Mouse (Mus musculus) midbrain, postnatal 0 days (tissue): ENCODE data around the gene 1110008L16Rik. TPM values are rescaled to one million over a fixed set of nuclear protein-coding genes. Genes with fewer than 3 reads are reported as not detected.
"Not testable (repeated sequence)": the region's sequence is repeated elsewhere in the genome, so short reads cannot be mapped to it uniquely, and the experiment has no call there.

ENCODE experiments used
- ATAC-seq: fragments of 200-750 bp; cut with Nextera tagmentation; 2 replicates; pipeline ENCODE4 v1.8.0; 2017; ENCODE audit warnings: moderate number of reproducible peaks, mild to moderate bottlenecking, moderate TSS enrichment, moderate library complexity; ENCODE audit not compliant: low FRiP score
- DNase-seq: peaks from one replicate; pipeline ENCODE4 v3.0.0-alpha.2; 2015; ENCODE audit warnings: low spot score
- H3K27ac ChIP-seq: fragments of 300-500 bp; sonication (generic); 2 replicates; pipeline ENCODE4 v1.5.1; 2014; ENCODE audit warnings: low read depth, mild to moderate bottlenecking, low read length, mixed read lengths
- H3K27me3 ChIP-seq: fragments of 300-500 bp; sonication (generic); 2 replicates; pipeline ENCODE4 v1.6.1; 2014; ENCODE audit warnings: low read length, control low read depth, mixed read lengths; ENCODE audit not compliant: insufficient read depth
- H3K36me3 ChIP-seq: fragments of 300-500 bp; sonication (generic); 2 replicates; pipeline ENCODE4 v1.6.1; 2014; ENCODE audit warnings: low read length, control low read depth, mixed read lengths; ENCODE audit not compliant: insufficient read depth
- H3K4me1 ChIP-seq: fragments of 300-500 bp; sonication (generic); 2 replicates; pipeline ENCODE4 v1.6.1; 2014; ENCODE audit warnings: mild to moderate bottlenecking, control low read depth, antibody characterized with exemption, low read length, mixed read lengths; ENCODE audit not compliant: insufficient read depth
- H3K4me2 ChIP-seq: fragments of 300-500 bp; sonication (generic); 2 replicates; pipeline ENCODE4 v1.6.1; 2014; ENCODE audit warnings: low read depth, mild to moderate bottlenecking, low read length, mixed read lengths; ENCODE audit not compliant: poor library complexity, severe bottlenecking
- H3K4me3 ChIP-seq: fragments of 300-500 bp; sonication (generic); 2 replicates; pipeline ENCODE4 v1.5.1; 2014; ENCODE audit warnings: low read depth, mild to moderate bottlenecking, low read length, moderate library complexity
- H3K9ac ChIP-seq: fragments of 300-500 bp; sonication (generic); replicated peaks from 2 replicates; pipeline ENCODE4 v1.6.1; 2014; ENCODE audit warnings: mild to moderate bottlenecking, low read length, moderate library complexity, mixed read lengths; ENCODE audit not compliant: poor library complexity, severe bottlenecking
- H3K9me3 ChIP-seq: fragments of 300-500 bp; sonication (generic); 2 replicates; pipeline ENCODE4 v1.6.1; 2016; ENCODE audit warnings: low read length, control low read depth
- CTCF ChIP-seq: IDR thresholded peaks from 2 replicates; pipeline ENCODE4 v1.5.1; 2016; ENCODE audit warnings: antibody characterized with exemption, mild to moderate bottlenecking
- WGBS: fragments of 180-500 bp; shearing (Covaris S2); extraction: QIAGEN DNeasy Blood & Tissue Kit; methylation state at CpG from one replicate; pipeline ENCODE4 v1.1.7; 2014; 5-methylcytosine and 5-hydroxymethylcytosine counted together
- polyA plus RNA-seq: library from polyadenylated mRNA; unstranded; fragments of >200 nt; fragmentation: Nextera tagmentation; extraction: Ambion mirVana; gene quantifications from 2 replicates; pipeline ENCODE4 v1.2.1, GENCODE M21; 2015
- total RNA-seq: library from RNA; depleted of rRNA; stranded (reverse); fragments of >200 nt; gene quantifications from 2 replicates; pipeline ENCODE4 v1.2.3, GENCODE M21; 2014

The 1110008L16Rik gene
- total and polyA plus RNA-seq, 2 experiments from 2014 or later: 6.5 to 8.9 TPM

DNA sequence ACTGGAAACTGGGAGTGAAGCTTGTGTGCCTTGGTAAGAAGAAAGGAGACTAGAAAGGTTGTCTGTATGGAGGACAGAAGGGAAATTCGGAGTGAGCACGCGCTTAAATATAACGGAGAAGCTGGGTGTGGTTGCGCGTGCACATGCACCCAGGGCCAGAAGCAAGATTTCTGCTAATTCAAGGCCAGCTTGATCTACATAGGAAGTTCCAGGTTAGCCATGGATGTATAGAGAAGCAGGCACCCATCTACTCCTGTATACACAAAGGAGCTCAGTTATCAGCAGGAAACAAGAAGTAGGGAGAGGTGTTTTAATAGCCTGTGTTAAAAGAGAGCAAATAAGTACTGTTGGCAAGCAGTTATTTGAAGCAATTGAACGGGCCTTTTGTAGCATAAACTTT, 26.3 kb downstream of the 1110008L16Rik start:
- Histone ChIP-seq H3K4me2 (no peak overlapping the region), H3K27me3 (no peaks in the 10 kb centered on the region), H3K36me3 (no peaks in the 10 kb centered on the region), H3K4me1 (no peaks in the 10 kb centered on the region), H3K9me3 (no peaks in the 10 kb centered on the region), H3K27ac (no peak overlapping the region), H3K9ac (no peak overlapping the region), H3K4me3 (no peak overlapping the region)
- no peak for DNase-seq
- WGBS: 91% methylated on average over 7 of the region's 7 CpGs
- TF ChIP-seq CTCF: no peak
- no peak for ATAC-seq

DNA sequence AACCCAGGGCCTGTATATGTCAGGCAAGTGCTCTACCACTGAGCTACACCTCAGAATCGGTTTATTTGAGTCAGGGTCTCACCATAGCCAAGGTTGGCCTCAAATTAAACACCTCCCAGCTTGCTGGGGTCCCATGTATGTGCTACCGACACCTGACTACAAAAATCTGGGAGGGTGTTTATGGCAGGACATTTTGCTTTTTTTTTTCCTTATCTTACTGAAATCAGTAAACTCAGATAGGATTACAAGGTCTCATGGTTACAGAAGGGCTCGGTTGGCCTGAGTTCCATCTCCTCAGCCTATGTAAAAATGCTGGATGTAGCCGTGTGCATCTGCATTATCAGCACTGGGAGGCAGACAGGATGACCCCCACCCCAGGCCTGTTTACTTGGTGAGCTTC, 29.4 kb downstream of the 1110008L16Rik start:
- WGBS: 95% methylated on average over 4 of the region's 4 CpGs
- no peaks in the 10 kb centered on the region for H3K27me3 ChIP-seq
- no peak overlapping the region for H3K27ac ChIP-seq
- H3K4me1 ChIP-seq: no peaks in the 10 kb centered on the region
- H3K9me3 ChIP-seq: no peaks in the 10 kb centered on the region
- H3K9ac ChIP-seq: no peak overlapping the region
- no peaks in the 10 kb centered on the region for H3K36me3 ChIP-seq
- DNase-seq (no peak), ATAC-seq (no peak)
- H3K4me2 ChIP-seq: no peak overlapping the region
- TF ChIP-seq CTCF: no peak
- H3K4me3 ChIP-seq: no peak overlapping the region

DNA sequence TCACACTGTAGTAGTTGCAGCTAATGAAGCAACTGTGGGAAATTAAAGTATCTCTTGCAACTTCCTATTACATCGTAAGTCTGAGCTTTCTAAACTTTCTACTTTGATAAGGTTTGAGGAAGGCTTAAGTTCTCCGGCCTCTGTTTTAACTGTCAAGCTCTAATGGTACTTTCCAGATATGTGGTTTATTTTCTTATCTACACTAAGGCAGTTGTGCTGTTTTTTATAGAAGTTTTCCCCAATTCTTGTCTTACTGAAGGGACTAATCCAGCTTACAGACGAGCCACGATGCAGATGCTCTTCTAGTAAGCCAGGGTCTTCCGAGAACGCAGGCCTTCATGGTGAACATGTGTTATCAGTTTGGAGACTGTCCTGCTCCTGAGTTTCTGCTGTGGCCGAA, 30.0 kb downstream of the 1110008L16Rik start:
- Histone ChIP-seq H3K27me3 (no peaks in the 10 kb centered on the region), H3K4me1 (no peaks in the 10 kb centered on the region), H3K27ac (no peak overlapping the region), H3K9me3 (no peaks in the 10 kb centered on the region), H3K9ac (no peak overlapping the region), H3K36me3 (no peaks in the 10 kb centered on the region), H3K4me3 (no peak overlapping the region), H3K4me2 (no peak overlapping the region)
- ATAC-seq (no peak), DNase-seq (no peak)
- no peak for TF ChIP-seq CTCF
- WGBS: 98% methylated on average over 7 of the region's 7 CpGs

GRCm38 (mm10) chr12:55333662-55334061, 34.3 kb downstream of the 1110008L16Rik start:
- no peak overlapping the region for H3K9ac ChIP-seq
- H3K36me3 ChIP-seq: no peaks in the 10 kb centered on the region
- H3K27ac ChIP-seq: no peak overlapping the region
- no peak overlapping the region for H3K4me2 ChIP-seq
- no peak for TF ChIP-seq CTCF
- no peaks in the 10 kb centered on the region for H3K27me3 ChIP-seq
- DNase-seq (no peak), ATAC-seq (no peak)
- no peaks in the 10 kb centered on the region for H3K4me1 ChIP-seq
- no peaks in the 10 kb centered on the region for H3K9me3 ChIP-seq
- H3K4me3 ChIP-seq: no peak overlapping the region
- 91% methylated on average over 7 of the region's 7 CpGs for WGBS

- not testable (repeated sequence) for H3K4me2 ChIP-seq, H3K36me3 ChIP-seq, ATAC-seq, H3K4me1 ChIP-seq, DNase-seq, H3K27ac ChIP-seq, H3K27me3 ChIP-seq, H3K9me3 ChIP-seq, H3K4me3 ChIP-seq, H3K9ac ChIP-seq
- 100% methylated on average over 1 of the region's 2 CpGs for WGBS
Measured at GRCm38 (mm10) chr12:55338490-55338889, 39.1 kb downstream of the 1110008L16Rik start.

GRCm38 (mm10) chr12:55343045-55343444, 43.7 kb downstream of the 1110008L16Rik start:
- DNase-seq, H3K9ac ChIP-seq, H3K4me2 ChIP-seq, H3K9me3 ChIP-seq, H3K4me3 ChIP-seq, H3K27me3 ChIP-seq, H3K36me3 ChIP-seq, H3K27ac ChIP-seq, ATAC-seq, H3K4me1 ChIP-seq: not testable (repeated sequence)
- 91% methylated on average over 1 of the region's 1 CpGs for WGBS
